Mouse (Mus musculus) cerebellum, adult 2 months (tissue): Measurements from ENCODE around the gene Faim. TPM values are rescaled to one million over a fixed set of nuclear protein-coding genes. Genes with fewer than 3 reads are reported as not detected.
A peak's percentile ranks its signal among the peaks of the same experiment; 100 is the strongest.

Experiments used
- DNase-seq, 2 experiments: peaks; one replicate each; pipeline ENCODE4 v3.0.0; 2021
- H3K27ac ChIP-seq: fragments of 200-500 bp; 2 replicates; pipeline ENCODE4 v1.5.1; 2012; ENCODE audit warnings: low read length, control low read depth, inconsistent platforms; ENCODE audit not compliant: insufficient read depth
- H3K27me3 ChIP-seq: fragments of 200-500 bp; 2 replicates; pipeline ENCODE4 v1.6.1; 2012; ENCODE audit warnings: inconsistent platforms, mild to moderate bottlenecking, low read length, moderate library complexity; ENCODE audit not compliant: control insufficient read depth, insufficient read depth
- H3K4me1 ChIP-seq: fragments of 200-500 bp; 2 replicates; pipeline ENCODE4 v1.6.1; 2011; ENCODE audit warnings: low read length; ENCODE audit not compliant: control insufficient read depth, insufficient read depth
- H3K4me3 ChIP-seq: fragments of 200-500 bp; replicated peaks from 2 replicates; pipeline ENCODE3; 2011; ENCODE audit warnings: mild to moderate bottlenecking, low read depth, low read length, control low read depth; ENCODE audit not compliant: insufficient read depth
- CTCF ChIP-seq: fragments of 200-500 bp; IDR thresholded peaks from 2 replicates; pipeline ENCODE4 v1.5.1; 2011; ENCODE audit warnings: low read depth, mild to moderate bottlenecking, control low read depth, low read length, moderate library complexity, borderline replicate concordance; ENCODE audit not compliant: insufficient read depth
- POLR2A ChIP-seq: fragments of 200-500 bp; IDR thresholded peaks from 2 replicates; pipeline ENCODE4 v1.6.1; 2011; ENCODE audit warnings: low read length, control low read depth, borderline replicate concordance; ENCODE audit not compliant: insufficient read depth
- WGBS: fragments of 180-500 bp; shearing (Covaris S2); methylation state at CpG from one replicate; pipeline ENCODE4 v1.1.7; 2018; 5-methylcytosine and 5-hydroxymethylcytosine counted together
- polyA plus RNA-seq: library from polyadenylated mRNA; depleted of rRNA; stranded (reverse); fragments of >200 nt; gene quantifications from 2 replicates; pipeline ENCODE4 v1.2.3, GENCODE M21; 2012

Gene Faim
- polyA plus RNA-seq, 1 experiment = 37.7 TPM

GRCm38 (mm10) chr9:98979431-98980416 is 6.4 kb upstream of the Faim start:
- no peaks in the 10 kb centered on the region; the same call in 1 of the 2 replicates for H3K4me1 ChIP-seq
- H3K27me3 ChIP-seq = no peaks in the 10 kb centered on the region; the same call in 1 of the 2 replicates
- TF ChIP-seq CTCF (peak; percentile 93), POLR2A (no peak)
- WGBS = 4% methylated on average over 29 of the region's 29 CpGs
- no peak overlapping the region for H3K27ac ChIP-seq
- peak overlapping the region; percentile 36 for H3K4me3 ChIP-seq
- peak; percentile 81 to 89 for DNase-seq

GRCm38 (mm10) chr9:98986476-98987096 is 413 bp downstream of the Faim start:
- no peak for TF ChIP-seq POLR2A
- no peak for TF ChIP-seq CTCF
- Histone ChIP-seq H3K4me3 (peak overlapping the region; percentile 75), H3K27me3 (no peaks in the 10 kb centered on the region), H3K4me1 (no peaks in the 10 kb centered on the region; the same call in 1 of the 2 replicates), H3K27ac (no peak overlapping the region)
- no peak for DNase-seq
- WGBS = under 1% methylated on average over 50 of the region's 50 CpGs

DNA sequence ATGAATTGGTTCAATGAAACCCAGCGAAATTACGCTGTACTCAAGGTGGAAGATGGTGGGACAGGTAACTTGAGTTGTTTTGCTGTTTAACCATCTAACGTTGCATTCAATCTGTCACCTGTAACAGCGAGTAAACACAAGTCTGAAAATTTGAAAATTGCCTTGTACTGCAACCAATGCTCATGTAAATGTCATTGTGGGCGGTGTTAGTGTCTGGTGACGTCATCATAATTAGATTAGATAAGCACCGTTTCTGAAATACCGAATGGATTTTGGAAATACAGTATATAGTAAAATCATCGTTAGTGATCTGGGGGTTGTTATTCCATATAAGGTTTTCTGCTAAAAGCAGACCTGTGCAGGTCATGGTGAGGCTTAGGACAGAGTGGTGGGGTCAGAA is 958 bp downstream of the Faim start:
- DNase-seq = no peak
- 31% methylated on average over 9 of the region's 9 CpGs for WGBS
- TF ChIP-seq POLR2A = no peak
- no peak for TF ChIP-seq CTCF
- Histone ChIP-seq H3K27ac (no peak overlapping the region), H3K4me3 (peak overlapping the region; percentile 75), H3K27me3 (no peaks in the 10 kb centered on the region), H3K4me1 (no peaks in the 10 kb centered on the region; the same call in 1 of the 2 replicates)

DNA sequence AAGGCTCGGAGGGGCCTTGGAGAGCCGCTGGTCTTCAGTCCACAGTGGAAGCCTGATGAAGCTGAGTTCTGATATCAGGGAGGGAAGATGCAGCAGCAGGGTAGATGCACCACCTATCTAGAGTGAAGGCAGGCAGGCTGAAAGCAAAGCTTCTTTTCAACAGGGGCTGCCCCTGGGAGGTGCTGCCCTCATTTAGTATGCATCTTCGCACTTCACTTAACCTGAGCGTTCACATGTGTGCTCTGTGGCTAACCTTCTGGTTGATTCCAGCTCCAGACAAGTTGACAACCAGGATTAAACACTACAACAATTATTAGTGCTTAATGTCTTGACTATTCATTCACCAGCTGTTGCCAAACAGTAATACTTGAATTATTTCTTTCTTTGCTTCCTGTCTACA is 7.9 kb downstream of the Faim start:
- no peak overlapping the region for H3K4me3 ChIP-seq
- TF ChIP-seq CTCF (no peak), POLR2A (no peak)
- H3K27me3 ChIP-seq = no peaks in the 10 kb centered on the region
- WGBS = 90% methylated on average over 4 of the region's 4 CpGs
- H3K4me1 ChIP-seq = peaks cover 9% of the 10 kb centered on the region
- DNase-seq = no peak
- H3K27ac ChIP-seq = no peak overlapping the region

DNA sequence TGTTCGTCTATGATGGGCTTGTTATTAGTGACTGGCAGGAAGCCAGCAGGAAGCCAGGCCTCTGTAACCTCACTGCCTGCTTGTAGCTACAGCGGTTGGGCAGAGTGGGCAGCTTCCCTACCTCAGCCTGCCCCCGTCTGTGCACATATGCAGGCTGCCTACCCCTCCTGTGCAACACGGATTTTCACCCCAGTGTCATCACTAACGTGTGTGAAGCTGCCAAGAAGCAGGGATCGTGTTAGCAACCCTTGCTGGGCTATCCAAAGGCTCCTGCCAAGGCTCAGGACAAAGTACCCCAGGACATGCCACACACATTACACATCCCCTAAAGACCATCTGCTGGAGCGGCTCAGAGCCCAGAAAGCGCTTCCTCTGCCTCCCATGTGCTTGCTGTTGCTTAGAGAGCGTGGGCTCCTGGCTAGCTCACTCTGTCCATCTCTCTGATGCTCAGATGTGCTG is 13.7 kb downstream of the Faim start:
- TF ChIP-seq CTCF (no peak), POLR2A (no peak)
- peaks cover 10% of the 10 kb centered on the region for H3K4me1 ChIP-seq
- WGBS = 8% methylated on average over 9 of the region's 9 CpGs

GRCm38 (mm10) chr9:99001326-99001725 is 15.2 kb downstream of the Faim start:
- WGBS = 94% methylated on average over 6 of the region's 6 CpGs

More for the DNA sequence above, 13.7 kb downstream of the Faim start:
- Histone ChIP-seq H3K4me3 (no peak overlapping the region), H3K27ac (peak overlapping the region; percentile 67; the same call in 1 of the 2 replicates), H3K27me3 (no peaks in the 10 kb centered on the region)
- peak; percentile 82 to 92 for DNase-seq

DNA sequence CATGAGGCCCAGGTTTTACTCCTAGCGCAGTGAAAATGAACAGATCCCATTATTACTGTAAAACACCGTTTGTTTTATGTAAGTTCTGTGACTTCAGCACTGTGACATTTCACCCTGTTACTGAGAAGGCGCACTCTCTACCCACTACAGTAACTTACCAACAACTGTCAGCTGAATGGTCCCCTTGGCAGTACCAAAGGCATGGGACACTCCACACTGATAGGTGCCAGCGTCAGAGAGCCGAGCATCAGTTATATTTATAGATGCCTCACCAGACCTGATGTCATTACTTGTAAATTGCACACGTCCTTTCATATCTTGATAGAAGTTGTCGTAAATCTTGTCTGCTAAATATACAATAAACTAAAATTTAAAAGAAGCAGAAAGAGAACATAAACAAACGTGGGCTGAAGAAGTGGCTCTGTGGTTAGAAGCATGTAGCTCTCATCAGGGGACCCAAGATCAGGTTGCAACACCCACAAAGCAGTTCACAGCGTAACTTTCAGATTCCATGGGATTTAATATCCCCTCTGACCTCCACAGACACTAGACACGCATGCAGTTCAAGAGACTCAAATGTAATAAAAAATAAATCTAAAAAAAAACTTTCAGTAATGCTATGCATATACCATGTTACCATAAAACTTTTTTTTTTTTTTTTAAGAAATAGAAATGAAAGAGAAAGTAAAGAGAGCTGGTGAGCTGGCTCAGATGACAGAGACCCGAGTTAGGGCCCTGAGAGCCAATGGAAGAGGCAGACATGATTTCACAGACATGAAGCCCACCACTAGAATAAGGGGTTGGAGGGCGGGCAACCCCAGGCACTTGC is 23.1 kb downstream of the Faim start:
- DNase-seq = no peak
- WGBS = 84% methylated on average over 12 of the region's 12 CpGs
- H3K27ac ChIP-seq = no peak overlapping the region

More at GRCm38 (mm10) chr9:99001326-99001725, 15.2 kb downstream of the Faim start:
- TF ChIP-seq POLR2A (no peak), CTCF (no peak)
- peaks cover 10% of the 10 kb centered on the region for H3K4me1 ChIP-seq
- no peak overlapping the region for H3K4me3 ChIP-seq
- DNase-seq = no peak
- no peaks in the 10 kb centered on the region for H3K27me3 ChIP-seq
- H3K27ac ChIP-seq = no peak overlapping the region

More for the DNA sequence above, 23.1 kb downstream of the Faim start:
- TF ChIP-seq POLR2A = no peak
- TF ChIP-seq CTCF = no peak
- no peaks in the 10 kb centered on the region for H3K27me3 ChIP-seq
- H3K4me1 ChIP-seq = no peaks in the 10 kb centered on the region
- no peak overlapping the region for H3K4me3 ChIP-seq
